Mouse (Mus musculus) testis, postnatal 10 days (tissue): Measurements from ENCODE around the gene Fam189a2.

ENCODE experiments used
- DNase-seq: peaks from one replicate; pipeline ENCODE4 v3.0.0; 2021; ENCODE audit warnings: low spot score

Gene Fam189a2

DNA sequence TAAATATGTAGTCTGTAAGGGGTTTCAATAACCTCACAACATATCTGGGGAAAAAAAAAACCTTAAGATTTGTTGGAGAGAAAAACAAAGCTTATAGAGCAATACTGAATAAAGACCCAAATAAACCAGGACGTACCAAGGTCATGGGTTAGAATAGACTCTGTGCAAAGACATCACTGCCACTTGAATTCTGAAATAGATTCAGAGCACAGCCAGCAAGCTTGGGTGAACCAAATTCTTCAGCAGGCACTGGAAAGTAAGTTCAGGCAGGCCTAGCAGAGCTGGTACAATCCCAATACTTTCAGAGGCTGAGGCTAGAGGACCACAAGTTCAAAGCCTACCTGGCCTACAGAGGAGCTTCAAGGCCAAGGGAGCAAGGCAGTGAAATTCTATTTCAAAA is 6.2 kb downstream of the Fam189a2 start:
- DNase-seq, result no peak

DNA sequence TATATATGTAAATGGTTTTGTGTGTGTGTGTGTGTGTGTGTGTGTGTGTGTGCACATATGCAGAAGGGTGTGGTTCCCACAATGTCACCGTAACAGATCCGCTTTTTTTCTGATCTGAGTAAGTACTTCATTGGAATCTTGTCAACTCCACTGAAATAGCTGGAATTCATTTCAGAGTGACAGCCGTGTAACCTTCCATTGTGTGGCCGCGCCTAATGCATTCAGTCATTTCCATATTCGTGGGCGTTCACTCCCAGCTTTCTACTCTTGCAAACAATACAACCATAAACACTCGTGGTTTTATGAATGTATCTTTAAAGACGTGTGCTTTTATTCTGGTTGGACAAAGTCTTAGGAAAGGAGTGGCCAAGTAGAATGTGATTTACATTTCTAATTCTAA is 6.7 kb downstream of the Fam189a2 start:
- no peak for DNase-seq

DNA sequence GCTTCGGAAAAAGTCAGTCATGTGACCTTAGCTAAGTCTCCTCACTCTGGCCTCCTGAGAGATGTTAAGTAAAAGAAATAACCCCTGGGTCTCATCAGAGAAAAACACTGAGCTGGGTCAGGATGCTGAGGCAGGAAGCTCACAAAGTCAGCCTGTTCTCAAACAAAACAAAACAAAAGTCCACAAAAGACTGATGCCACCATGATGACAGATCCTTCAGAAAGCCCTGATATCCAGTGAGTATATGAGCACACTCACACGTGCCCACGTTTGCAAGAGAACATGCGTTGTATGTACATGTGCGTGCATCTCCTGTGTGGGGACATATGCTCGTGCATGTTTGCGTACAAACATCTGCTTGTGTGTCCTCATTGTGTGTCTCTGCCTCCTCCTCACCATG is 7.5 kb downstream of the Fam189a2 start:
- no peak for DNase-seq

DNA sequence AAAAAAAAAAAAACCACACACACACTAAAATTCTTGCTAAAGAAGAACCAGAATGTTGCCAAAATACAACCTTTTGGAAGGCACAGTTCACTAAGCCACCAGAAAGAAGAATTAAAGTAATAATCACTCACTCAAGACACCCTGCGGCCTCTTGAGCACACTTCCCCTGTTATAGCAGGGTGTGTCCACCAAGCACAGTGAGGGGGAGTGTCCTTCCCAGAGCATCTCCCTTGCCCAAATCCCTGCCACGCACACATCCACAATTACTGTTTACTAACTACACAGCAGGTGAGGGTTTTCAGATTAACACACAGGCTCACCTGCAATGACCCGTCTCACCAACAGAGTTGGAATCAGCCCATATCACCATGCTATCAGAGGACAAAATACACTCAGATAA is 8.0 kb downstream of the Fam189a2 start:
- no peak for DNase-seq

DNA sequence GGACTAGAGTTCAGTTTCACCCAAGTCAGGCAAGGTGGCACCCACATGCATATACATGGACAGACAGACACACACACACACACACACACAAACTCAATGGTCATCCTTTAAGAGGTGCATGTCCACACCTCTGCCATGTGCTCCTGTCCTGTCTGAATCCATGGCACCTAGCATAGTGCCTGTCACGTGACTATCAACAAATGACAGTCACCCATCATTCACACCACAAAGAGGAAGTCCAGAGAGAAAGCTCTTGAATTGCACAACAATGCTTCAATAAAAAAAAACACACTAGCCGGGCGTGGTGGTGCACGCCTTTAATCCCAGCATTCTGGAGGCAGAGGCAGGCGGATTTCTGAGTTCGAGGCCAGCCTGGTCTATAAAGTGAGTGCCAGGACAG is 8.5 kb downstream of the Fam189a2 start:
- no peak for DNase-seq

DNA sequence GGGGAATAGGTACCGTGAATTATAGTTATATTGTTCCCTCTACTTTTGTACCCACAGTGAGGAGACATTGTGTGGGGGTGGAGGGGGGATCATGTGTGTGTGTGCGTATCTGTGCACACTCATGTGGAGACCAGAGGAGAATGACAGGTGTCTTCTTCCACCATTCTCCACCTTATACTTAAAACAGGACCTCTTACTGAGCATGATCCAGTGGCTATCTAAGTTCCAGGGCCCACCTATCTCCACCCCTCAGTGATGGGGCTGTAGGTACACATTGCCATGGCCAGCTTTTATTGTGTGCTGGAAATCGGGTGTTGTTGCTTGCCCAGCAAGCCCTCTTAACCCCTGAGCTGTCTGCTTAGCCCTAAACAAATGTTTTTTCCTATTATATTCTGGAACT is 10.1 kb downstream of the Fam189a2 start:
- DNase-seq, result no peak

DNA sequence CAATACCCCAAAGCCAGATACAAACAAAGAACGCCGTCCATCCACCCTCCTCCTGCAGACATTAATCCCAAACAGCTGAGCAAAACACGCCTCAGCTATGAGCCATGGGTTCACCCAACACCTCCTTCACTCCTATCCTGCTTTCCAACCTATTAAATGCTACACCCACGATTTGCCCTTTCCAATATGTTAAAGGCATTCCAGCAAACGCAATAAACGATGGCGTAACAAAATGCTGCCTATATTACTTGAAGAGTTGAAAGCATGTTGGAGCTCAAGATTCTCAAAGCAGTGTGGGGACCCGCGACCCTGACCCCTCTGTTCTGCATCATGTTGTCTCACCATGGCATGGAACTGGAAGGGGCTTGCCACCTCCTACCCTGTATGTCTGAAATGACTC is 11.2 kb downstream of the Fam189a2 start:
- no peak for DNase-seq

DNA sequence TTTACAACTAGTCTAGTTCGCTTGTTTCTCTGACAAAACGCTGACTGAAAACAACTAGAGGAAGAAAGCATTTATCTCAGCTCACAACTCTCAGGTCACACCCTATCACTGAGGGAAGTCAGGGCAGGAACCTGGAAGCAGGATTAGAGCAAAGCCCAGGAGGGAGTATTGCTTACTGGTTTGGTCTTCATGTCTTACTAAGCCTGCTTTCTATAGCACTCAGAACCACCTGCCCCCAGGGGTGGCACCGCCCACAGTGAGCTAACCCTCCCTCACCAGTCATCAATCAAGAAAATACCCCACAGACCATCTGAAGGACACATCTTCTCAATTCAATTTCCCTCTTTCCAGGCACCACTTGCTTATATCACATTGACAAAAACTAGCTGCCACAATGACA is 12.4 kb downstream of the Fam189a2 start:
- DNase-seq, result no peak

DNA sequence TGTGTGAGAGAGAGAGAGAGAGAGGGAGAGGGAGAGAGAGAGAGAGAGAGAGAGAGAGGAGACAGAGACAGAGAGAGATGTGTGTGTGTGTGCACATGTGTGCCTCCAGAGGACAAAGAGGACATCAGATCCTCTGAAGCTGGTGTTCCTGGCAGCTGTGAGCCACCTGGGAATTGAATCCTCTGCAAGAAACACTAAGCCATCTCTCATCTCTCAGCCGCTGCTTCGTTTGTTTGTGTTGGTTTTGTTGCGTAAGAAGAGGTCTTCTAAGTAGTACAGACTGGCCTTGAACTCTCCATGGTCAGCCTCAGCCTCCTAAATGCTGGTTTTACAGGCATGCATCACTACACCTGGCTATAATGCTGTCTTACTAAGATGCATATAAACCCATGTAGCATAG is 12.9 kb downstream of the Fam189a2 start:
- no peak for DNase-seq

DNA sequence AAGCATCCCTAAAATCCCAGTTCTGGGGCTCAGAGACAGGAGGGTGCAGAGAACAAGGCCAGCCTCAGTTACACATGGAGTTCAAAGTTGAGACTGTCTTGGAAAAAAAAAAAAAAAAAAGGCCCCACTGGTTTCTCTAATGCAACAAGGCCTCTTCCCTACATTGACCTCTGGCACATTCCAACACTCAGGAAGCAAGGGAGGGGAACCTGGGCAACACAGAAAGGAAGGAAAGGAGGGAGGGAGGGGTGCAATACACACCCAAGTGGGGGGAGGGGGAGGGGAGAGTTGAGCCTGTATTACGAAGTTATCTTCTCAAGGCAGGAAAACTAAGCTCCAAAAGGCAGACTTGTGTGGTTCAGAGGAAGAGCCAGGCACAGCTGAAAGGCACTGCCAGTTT is 13.4 kb downstream of the Fam189a2 start:
- peak; percentile 64 for DNase-seq

DNA sequence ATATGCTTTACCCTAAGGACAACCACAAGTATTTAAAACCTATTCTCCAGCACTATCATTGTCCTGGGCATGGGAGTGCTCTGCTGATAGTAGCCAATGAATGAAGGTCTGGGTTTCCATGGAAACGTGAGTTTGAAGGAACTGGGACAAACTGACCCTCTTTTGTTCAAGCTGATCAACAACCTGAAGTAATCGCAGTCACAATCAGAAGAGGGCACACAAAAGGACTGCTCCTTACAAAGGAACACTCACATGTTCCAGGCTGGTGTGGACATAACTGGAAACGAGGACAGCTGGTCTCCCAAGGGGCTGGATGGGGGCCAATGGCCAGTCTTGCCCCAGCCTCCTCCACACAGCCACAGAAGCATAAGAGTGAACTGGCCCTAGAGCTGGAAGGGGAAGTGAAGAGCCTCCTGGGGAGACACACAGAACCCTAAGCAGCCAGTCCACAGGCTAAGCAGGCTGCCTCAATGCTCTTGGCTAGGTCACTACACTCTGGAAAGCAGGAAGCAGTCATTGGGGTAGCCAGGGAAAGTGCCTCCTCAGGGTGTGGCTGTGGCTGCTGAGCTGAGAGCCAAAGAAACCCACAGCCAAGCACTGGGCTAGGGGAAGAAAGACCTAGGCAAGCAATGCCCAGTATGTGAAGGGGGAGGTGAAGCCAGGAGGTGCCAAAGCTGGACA is 14.0 kb downstream of the Fam189a2 start:
- peak; percentile 83 for DNase-seq

DNA sequence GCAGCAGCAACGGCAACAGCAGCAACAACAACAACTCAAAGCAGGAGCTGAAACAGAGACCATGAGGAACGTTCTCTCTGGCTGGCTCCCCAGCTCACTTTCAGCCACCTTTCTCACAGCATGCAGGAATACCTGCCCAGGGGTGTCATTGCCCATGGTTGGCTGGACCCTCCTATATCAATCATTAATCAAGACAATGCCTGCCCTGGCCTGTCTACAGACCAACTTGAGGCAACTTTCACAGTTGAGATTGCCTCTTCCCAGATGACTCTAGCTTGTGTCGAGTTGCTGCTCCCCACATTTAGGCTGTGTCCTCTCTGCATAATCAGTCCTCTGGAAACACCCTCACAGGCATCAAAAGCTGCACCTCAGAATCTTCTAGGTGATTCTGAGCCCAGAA is 17.6 kb downstream of the Fam189a2 start:
- no peak for DNase-seq

DNA sequence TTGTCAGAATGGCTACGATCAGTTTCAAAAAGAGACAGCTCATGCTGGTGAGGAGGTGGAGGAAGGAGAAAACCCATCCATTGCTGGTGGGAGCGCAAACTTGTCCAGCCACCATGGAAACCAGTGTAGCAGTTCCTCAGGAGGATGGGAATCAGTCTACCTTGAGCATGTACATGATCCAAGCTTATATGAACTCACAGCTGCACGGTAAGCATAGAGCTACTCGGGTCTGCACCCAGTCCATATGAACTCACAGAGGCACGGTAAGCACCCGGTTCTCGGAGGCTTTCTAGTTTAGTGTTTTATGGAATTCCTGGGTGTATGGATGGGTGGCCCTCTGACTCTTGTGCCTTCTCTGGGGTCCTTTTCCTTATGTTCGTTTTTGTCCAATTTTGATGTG is 18.3 kb downstream of the Fam189a2 start:
- no peak for DNase-seq

DNA sequence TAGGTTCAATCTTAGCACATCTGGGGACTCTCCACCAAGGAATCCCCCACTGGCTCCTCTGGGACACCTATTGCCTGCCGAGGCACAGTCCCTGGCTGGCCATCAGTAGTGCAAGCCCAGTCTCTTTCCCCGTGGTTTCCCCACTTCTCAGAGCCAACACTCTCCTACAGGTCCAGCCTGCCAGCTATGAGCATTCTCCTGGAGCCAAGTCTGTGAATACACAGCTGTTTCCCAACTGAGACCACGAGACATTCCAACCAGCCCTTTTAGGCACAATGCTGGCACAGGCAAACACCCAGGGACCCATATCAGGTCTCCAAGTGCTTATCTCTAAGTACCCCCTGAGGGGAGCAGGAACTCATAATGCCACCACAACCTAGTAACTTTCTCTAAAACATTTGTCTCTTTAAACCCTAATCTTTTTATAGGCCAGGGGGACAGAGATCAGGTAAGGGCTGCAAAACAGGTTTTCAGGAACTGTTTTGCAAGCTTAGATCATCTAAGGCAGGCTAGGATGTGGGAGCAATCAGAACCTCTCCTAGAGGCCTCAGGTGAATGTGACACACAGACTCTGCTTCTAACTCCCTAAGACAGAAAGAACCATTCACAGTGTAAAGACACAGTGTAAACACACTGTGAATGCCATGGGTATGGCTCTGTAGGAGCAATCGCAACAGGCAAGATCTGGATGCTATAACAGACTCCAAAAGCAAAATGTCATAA is 23.0 kb downstream of the Fam189a2 start:
- no peak for DNase-seq

DNA sequence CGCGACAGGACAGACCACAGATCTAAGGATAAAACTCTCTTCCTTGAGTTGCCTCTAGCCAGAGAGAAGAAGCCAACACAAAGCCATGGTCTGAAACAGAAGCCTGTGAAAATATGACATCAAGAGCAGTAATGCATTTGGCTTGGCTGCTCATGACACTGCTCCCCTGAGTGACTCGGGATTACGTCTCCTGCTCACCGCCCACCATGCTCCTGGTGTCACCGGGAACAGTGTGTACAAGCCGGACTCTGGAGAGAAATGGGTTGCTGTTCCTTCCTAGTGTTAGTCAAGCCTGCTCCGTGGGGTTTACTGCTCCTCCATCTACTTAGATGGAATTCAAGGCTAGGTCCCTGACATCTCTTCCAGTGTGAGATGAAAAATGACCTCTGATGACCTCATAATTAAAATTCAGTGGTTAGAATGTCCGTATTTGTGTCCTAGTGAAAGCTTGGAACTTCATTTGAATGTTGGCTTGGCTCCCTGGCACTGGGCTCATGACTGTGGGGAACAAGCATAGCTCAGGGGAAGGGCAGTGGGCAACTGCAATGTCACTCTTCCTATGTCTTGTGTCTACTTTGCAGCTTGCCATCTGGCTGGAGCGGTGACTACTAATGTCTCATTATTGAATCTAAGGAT is 23.7 kb downstream of the Fam189a2 start:
- DNase-seq, result no peak

DNA sequence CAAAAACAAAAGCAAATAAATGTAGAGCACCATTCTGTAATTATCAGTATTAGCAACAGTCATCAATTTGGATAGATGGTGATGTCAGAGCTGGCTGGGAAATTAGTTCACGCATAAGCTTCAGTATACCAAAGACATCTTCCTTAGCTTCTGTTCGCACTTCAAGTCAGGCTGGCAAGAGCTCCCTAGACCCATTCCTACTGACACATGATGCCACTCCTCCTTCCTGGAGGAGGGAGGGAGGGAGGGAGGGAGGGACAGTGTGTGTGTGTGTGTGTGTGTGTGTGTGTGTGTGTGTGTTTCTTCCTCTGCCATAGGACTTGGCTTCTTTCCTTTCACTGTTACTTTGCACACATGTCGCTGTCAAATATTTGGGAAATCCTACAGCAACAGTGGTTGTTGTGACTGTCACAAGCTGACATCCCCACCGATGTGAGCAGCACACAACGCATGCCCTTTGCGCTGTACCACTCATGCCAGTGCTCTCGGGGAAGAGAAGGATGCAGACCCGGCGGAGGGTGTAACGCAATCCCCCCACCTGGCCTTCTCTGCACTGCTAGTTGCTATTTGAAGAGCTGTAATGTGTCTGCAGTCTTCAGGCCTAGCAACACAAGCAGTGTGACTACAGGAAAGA is 34.9 kb downstream of the Fam189a2 start:
- no peak for DNase-seq

DNA sequence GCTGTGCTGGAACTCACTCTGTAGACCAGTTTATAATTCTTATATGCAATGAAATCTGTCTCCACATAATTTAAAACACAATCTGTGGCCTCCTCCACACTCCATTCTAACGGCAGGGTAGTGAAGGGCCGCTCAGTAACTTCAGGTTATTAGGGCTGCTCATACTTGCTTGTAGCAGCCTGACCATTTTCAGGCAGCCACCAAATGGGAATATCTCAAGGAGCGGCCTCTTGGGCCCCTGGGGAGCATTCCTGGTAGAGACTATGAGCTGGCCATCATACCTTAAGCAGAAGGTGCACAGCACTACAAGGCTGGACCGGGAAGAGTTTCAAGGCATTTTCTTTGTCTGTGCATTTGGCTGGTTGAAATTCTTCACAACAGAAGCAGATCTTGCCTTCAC is 42.7 kb downstream of the Fam189a2 start:
- DNase-seq, result no peak

DNA sequence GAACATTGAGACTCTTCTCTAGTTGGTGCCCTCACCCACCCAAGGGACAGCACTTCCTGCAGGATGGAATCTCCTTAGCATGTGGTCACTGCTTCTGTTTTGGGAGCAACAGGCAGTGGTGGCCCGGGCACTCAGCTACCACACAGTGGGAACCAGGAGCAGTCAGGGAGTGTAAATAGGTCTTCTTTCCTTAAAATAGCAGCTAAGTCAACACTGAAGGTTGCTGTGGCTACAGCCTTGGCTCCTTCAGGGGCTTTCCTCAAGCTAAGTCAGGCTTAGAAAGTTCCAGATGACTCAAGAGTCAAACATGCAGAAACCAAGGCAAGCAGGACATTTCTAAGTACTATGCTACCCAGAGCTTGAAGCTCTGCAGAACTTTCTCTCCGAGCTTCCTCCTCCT is 43.5 kb downstream of the Fam189a2 start:
- no peak for DNase-seq

DNA sequence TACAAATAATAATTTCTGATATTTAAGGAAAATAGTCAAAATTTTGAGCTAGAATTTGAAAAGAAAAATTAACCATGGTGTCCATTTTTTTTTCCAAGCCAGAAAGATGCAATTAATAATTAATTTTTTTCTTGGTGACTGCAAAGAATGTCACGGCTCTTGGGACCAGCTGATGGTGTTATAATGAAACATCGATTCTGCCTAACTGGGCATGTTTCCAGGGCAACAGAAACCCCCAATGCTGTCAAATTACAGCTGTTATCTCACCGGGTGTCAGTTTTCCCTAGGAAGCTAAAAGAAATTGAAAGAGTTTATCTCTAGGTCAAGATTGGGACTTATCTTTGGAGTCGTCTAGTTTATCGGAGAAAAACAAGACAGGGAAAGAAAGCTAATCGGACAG is 46.6 kb downstream of the Fam189a2 start:
- DNase-seq, result no peak

DNA sequence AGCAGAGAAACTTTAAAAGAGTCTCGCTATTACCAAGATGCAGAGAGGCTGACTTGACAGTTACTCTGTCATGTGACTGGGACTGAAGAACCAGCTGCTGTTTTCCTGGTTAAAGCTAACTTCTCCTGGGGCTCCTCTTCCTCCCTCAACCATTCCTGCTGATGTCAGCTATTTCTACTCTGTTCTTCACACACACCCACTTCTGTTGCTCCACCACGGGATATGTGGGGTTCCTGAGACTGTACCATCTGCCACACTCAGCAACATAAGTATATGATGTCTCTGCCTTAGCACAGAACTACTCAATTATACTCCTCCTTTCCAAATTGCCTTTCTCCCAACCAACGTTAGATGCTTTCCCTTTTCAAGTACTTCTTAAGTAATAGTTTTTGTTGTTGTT is 50.2 kb downstream of the Fam189a2 start:
- no peak for DNase-seq

DNA sequence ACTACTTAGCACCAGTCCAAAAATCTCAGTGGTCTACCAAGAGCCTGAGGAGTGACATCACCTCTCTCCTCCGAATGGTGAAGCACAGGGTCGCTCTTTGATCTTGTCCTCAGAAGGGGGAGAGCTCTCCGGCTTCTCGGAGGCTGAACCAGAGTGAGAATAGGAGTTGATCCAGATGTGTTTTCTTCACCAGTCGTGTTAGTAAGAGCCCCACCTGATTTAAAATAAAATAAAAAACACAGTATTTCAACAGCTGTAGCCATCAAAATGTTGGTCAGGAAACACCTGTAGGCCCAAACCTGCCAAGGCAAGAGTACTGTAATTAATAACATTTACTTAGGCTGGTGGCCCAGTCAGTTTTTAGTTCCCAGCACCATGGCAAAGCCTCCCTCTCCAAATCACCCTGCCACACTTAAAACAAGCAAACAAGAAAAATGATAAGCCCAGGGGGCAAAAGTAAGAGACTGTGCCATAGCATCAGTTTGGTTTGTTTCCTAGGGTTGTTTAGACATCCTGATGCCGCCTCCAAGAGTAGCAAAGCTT is 52.8 kb downstream of the Fam189a2 start:
- DNase-seq, result no peak

DNA sequence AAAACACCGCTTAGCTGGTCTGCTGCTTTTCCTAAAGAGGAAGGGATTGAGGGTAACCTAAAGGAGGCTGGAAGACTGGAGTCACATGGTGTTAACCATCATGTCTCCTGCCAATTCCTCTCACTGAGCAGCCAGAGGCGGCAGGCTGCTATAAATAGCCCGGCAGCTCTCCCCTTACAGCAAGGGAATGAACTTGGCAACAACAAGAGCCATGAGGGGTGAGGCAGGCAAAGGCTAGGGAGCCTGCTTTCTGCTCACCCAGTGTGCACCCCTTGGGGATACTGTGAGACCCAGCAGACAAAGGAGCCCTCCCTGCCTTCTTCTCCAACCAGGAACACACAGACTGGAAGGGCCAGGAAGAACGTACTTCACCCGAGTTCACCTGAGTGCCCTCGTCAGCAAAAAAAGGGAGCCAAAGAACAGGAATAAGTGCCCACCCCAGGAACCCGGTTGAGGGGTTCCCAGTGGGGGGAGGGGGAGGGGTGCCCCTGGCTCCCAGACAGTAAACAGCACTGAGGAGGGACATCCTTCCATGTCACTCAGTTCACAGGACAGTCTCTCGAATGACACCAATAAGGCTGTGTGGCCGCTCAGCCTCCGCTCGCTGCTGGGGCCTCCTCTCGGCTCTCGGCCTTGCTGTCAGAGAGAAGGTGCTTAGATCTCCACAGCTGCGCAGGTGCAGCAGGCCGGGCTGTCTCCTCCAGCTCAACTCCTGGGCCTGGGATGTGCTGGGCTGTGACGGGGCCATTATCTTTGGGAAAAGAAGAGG is 57.8 kb downstream of the Fam189a2 start:
- DNase-seq, result no peak
